Mouse (Mus musculus) neural tube, embryonic 13.5 days (tissue): ENCODE results near the gene Nmd3. TPM values are rescaled to one million over a fixed set of nuclear protein-coding genes. Genes with fewer than 3 reads are reported as not detected.

Experiments used
- ATAC-seq: fragments of 200-750 bp; cut with Nextera tagmentation; 2 replicates; pipeline ENCODE4 v1.8.0; 2017; ENCODE audit warnings: low read depth, mild to moderate bottlenecking, moderate TSS enrichment, moderate library complexity
- H3K27ac ChIP-seq: fragments of 300-500 bp; sonication (generic); replicated peaks from 2 replicates; pipeline ENCODE4 v1.5.1; 2015; ENCODE audit warnings: moderate library complexity, mild to moderate bottlenecking, inconsistent platforms
- H3K27me3 ChIP-seq: fragments of 300-500 bp; sonication (generic); 2 replicates; pipeline ENCODE4 v1.6.1; 2015; ENCODE audit warnings: mild to moderate bottlenecking, inconsistent platforms
- H3K36me3 ChIP-seq: fragments of 300-500 bp; sonication (generic); 2 replicates; pipeline ENCODE4 v1.6.1; 2015; ENCODE audit warnings: mild to moderate bottlenecking, inconsistent platforms
- H3K4me1 ChIP-seq: fragments of 300-500 bp; sonication (generic); replicated peaks from 2 replicates; pipeline ENCODE4 v1.6.1; 2015; ENCODE audit warnings: inconsistent platforms
- H3K4me2 ChIP-seq: fragments of 300-500 bp; sonication (generic); 2 replicates; pipeline ENCODE4 v1.6.1; 2015; ENCODE audit warnings: inconsistent platforms, mild to moderate bottlenecking, moderate library complexity
- H3K4me3 ChIP-seq: fragments of 300-500 bp; sonication (generic); 2 replicates; pipeline ENCODE4 v1.5.1; 2015; ENCODE audit warnings: mild to moderate bottlenecking, inconsistent platforms
- H3K9ac ChIP-seq: fragments of 300-500 bp; sonication (generic); 2 replicates; pipeline ENCODE4 v1.6.1; 2015; ENCODE audit warnings: moderate library complexity, mild to moderate bottlenecking, inconsistent platforms
- H3K9me3 ChIP-seq: fragments of 300-500 bp; sonication (generic); 2 replicates; pipeline ENCODE4 v1.6.1; 2016; ENCODE audit warnings: inconsistent platforms
- WGBS: fragments of 180-500 bp; shearing (Covaris S2); methylation state at CpG from one replicate; pipeline ENCODE4 v1.1.7; 2015; 5-methylcytosine and 5-hydroxymethylcytosine counted together
- polyA plus RNA-seq: library from polyadenylated mRNA; unstranded; fragments of >200 nt; fragmentation: Nextera tagmentation; extraction: Ambion mirVana; gene quantifications from 2 replicates; pipeline ENCODE4 v1.2.1, GENCODE M21; 2015

Nmd3 gene
- polyA plus RNA-seq, 1 experiment from 2014 or later, result 111 TPM

- peak; percentile 90 for ATAC-seq
- WGBS, result under 1% methylated on average over 58 of the region's 58 CpGs
- H3K27ac ChIP-seq, result peak overlapping the region; percentile 93
Observed at GRCm38 (mm10) chr3:69722187-69722867, 542 bp downstream of the Nmd3 start.

DNA sequence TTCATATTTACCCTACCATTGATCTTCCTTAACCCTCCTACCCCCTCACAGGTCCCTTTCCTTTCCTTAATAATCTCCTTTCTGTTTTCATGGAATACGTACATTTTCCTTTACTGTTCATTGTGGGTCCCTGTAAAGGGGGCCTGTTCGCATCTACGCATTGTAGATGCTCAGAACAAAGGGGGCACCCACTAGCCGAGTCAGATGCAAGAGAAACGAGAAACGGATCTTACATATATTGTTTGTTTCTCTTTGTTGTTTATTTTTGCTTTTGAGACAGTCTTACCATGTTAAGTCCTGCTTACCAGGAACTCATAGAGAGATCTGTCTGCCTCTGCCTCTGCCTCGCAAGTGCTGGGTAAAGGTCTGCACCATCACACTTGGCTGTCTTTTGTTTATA is 1.4 kb downstream of the Nmd3 start:
- Histone ChIP-seq H3K27me3 (no peaks in the 10 kb centered on the region), H3K9me3 (no peaks in the 10 kb centered on the region), H3K4me1 (peaks cover 23% of the 10 kb centered on the region), H3K27ac (no peak overlapping the region), H3K9ac (peak overlapping the region; percentile 94), H3K4me3 (peak overlapping the region; percentile 94), H3K4me2 (peak overlapping the region; percentile 85), H3K36me3 (peaks cover 15% of the 10 kb centered on the region)
- 20% methylated on average over 7 of the region's 7 CpGs for WGBS
- no peak for ATAC-seq

More at GRCm38 (mm10) chr3:69722187-69722867, 542 bp downstream of the Nmd3 start:
- H3K4me1 ChIP-seq, result peaks cover 23% of the 10 kb centered on the region
- peak overlapping the region; percentile 94 for H3K4me3 ChIP-seq
- H3K27me3 ChIP-seq, result no peaks in the 10 kb centered on the region
- H3K9me3 ChIP-seq, result no peaks in the 10 kb centered on the region
- peaks cover 14% of the 10 kb centered on the region for H3K36me3 ChIP-seq
- H3K4me2 ChIP-seq, result peak overlapping the region; percentile 85
- peak overlapping the region; percentile 94 for H3K9ac ChIP-seq

DNA sequence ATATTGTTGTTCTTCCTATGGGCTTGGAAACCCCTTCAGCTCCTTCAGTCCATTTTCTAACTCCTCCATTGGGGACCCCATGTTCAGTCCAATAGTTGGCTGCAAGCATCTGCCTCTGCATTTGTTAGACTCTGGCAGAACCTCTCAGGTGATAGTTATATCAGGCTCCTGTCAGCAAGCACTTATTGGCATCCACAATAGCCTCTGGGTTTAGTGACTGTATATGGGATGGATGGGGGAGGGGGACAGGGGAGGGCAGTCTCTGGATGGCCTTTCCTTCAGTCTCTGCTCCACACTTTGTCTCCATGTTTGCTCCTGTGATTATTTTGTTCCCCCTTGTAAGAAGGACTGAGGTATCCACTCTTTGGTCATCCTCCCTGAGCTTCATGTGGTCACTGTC is 9.1 kb downstream of the Nmd3 start:
- Histone ChIP-seq H3K4me2 (no peak overlapping the region), H3K9me3 (no peaks in the 10 kb centered on the region), H3K27ac (no peak overlapping the region), H3K4me1 (0 out of 2 replicates have a peak, but pooled peaks cover 2% of the 10 kb centered on the region), H3K9ac (no peak overlapping the region), H3K36me3 (peaks cover 55% of the 10 kb centered on the region), H3K27me3 (no peaks in the 10 kb centered on the region), H3K4me3 (no peak overlapping the region)
- no peak for ATAC-seq

DNA sequence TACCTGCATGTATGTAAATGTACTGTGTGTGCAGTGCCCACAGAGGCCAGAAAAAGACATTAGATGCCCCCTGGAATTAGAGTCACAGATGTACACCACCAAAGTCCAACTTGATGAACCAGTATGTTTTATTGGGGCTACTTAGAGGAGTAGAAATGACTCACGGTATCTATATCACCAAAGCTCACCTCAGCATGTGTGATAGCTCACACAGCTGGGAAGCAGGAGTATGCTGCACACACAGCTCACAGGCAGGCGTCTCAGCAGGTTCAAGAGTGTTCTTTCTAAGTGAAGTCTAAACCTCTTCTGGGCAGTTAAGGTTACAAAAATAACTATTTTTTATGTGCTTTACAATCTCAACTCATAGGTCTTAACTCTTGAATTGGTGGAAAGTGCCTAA is 12.2 kb downstream of the Nmd3 start:
- no peak overlapping the region for H3K4me3 ChIP-seq
- no peak overlapping the region for H3K9ac ChIP-seq
- H3K27ac ChIP-seq, result no peak overlapping the region
- H3K27me3 ChIP-seq, result no peaks in the 10 kb centered on the region
- no peaks in the 10 kb centered on the region for H3K9me3 ChIP-seq
- H3K4me2 ChIP-seq, result no peak overlapping the region
- peaks cover 60% of the 10 kb centered on the region for H3K36me3 ChIP-seq
- no peak for ATAC-seq
- H3K4me1 ChIP-seq, result no peaks in the 10 kb centered on the region
- 82% methylated on average over 2 of the region's 2 CpGs for WGBS

DNA sequence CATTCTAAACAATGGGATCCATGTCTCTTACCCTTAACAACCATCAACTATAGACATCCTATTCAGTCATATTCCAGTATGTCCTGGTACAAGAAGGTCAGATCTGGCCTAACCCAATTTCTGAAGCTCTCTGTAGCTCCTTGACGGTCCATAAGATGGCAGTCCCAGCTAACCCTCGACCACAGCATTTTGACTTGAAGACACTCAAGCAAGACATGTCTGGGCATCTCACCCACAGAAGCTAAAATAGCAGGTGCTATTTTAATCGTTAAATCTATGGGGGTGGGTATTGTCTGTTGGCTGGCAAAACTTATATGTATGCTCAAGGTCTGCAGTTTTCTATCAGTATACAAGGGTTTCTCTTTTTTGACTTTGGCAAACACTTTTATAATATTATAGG is 33.4 kb downstream of the Nmd3 start:
- ATAC-seq, result no peak
- peaks cover 71% of the 10 kb centered on the region for H3K36me3 ChIP-seq
- no peak overlapping the region for H3K4me3 ChIP-seq
- H3K27me3 ChIP-seq, result no peaks in the 10 kb centered on the region
- H3K4me2 ChIP-seq, result no peak overlapping the region
- H3K27ac ChIP-seq, result no peak overlapping the region
- H3K9me3 ChIP-seq, result no peaks in the 10 kb centered on the region
- H3K4me1 ChIP-seq, result no peaks in the 10 kb centered on the region; the same call in 1 of the 2 replicates
- 91% methylated on average over 3 of the region's 3 CpGs for WGBS
- no peak overlapping the region for H3K9ac ChIP-seq

- 94% methylated on average over 3 of the region's 3 CpGs for WGBS
- no peak overlapping the region for H3K9ac ChIP-seq
- H3K4me3 ChIP-seq, result no peak overlapping the region
- peaks cover 66% of the 10 kb centered on the region for H3K36me3 ChIP-seq
- no peaks in the 10 kb centered on the region for H3K9me3 ChIP-seq
- H3K27ac ChIP-seq, result no peak overlapping the region
- ATAC-seq, result no peak
- H3K4me1 ChIP-seq, result no peaks in the 10 kb centered on the region; the same call in 1 of the 2 replicates
- no peak overlapping the region for H3K4me2 ChIP-seq
- no peaks in the 10 kb centered on the region for H3K27me3 ChIP-seq
Observed at GRCm38 (mm10) chr3:69755968-69756367, 34.2 kb downstream of the Nmd3 start.

- Histone ChIP-seq H3K27ac (no peak overlapping the region), H3K9me3 (no peaks in the 10 kb centered on the region), H3K4me2 (no peak overlapping the region), H3K9ac (no peak overlapping the region), H3K4me3 (no peak overlapping the region), H3K36me3 (peaks cover 63% of the 10 kb centered on the region), H3K4me1 (no peaks in the 10 kb centered on the region; the same call in 1 of the 2 replicates), H3K27me3 (no peaks in the 10 kb centered on the region)
- peak; percentile 64 for ATAC-seq
- 35% methylated on average over 7 of the region's 7 CpGs for WGBS
Observed at GRCm38 (mm10) chr3:69756499-69756898, 34.7 kb downstream of the Nmd3 start.

- H3K9ac ChIP-seq, result no peak overlapping the region
- no peak overlapping the region for H3K27ac ChIP-seq
- H3K27me3 ChIP-seq, result no peaks in the 10 kb centered on the region
- WGBS, result 91% methylated on average over 1 of the region's 1 CpGs
- ATAC-seq, result no peak
- no peaks in the 10 kb centered on the region; the same call in 1 of the 2 replicates for H3K4me1 ChIP-seq
- no peaks in the 10 kb centered on the region for H3K9me3 ChIP-seq
- H3K4me3 ChIP-seq, result no peak overlapping the region
- no peak overlapping the region for H3K4me2 ChIP-seq
- H3K36me3 ChIP-seq, result peaks cover 61% of the 10 kb centered on the region
Observed at GRCm38 (mm10) chr3:69757456-69757855, 35.7 kb downstream of the Nmd3 start.

DNA sequence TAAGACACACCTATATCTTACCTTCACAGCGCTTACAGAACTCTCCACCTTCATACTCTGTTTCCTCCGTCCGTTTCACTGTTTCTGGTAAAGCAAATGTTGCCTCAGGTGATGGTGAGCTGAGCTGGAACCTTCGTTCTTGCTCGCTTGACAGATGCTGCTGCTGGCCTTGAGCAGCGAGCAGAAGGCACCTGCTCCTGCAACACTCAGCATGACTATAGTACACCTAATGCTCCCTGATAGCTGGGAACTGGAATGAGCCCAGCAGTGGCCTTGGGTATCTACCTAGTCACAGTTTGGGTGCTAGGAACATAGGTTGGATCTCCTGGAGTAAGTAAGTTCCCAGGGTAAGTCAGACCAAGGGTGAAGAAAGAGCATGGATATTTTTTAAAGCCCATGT is 38.3 kb downstream of the Nmd3 start:
- H3K4me1 ChIP-seq, result no peaks in the 10 kb centered on the region; the same call in 1 of the 2 replicates
- H3K4me3 ChIP-seq, result no peak overlapping the region
- no peak overlapping the region for H3K4me2 ChIP-seq
- 91% methylated on average over 6 of the region's 6 CpGs for WGBS
- H3K27ac ChIP-seq, result no peak overlapping the region
- no peak for ATAC-seq
- H3K9me3 ChIP-seq, result no peaks in the 10 kb centered on the region
- H3K27me3 ChIP-seq, result no peaks in the 10 kb centered on the region
- H3K36me3 ChIP-seq, result peaks cover 48% of the 10 kb centered on the region
- no peak overlapping the region for H3K9ac ChIP-seq

DNA sequence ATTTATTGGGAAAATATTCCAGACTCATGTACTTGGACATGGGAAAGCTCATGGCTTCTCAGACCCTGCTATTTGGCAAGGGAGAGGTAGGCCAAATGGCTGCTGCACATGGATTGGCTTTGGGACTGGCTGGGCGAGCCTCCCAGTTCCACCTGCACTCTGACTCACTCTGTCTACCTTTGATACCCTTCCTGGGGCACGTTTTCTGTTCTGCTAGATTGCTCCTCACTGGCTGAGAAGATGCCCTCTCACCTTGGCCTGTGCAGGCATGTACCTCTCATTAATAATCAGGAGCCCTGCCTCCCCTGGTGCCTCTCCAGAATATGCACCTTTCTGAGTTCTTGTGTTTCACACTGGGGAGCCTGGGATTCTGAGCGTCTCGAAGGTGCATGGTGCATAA is 39.4 kb downstream of the Nmd3 start:
- Histone ChIP-seq H3K4me3 (no peak overlapping the region), H3K36me3 (peaks cover 52% of the 10 kb centered on the region), H3K4me1 (no peaks in the 10 kb centered on the region; the same call in 1 of the 2 replicates), H3K9ac (no peak overlapping the region), H3K4me2 (no peak overlapping the region), H3K9me3 (no peaks in the 10 kb centered on the region), H3K27me3 (no peaks in the 10 kb centered on the region), H3K27ac (no peak overlapping the region)
- ATAC-seq, result no peak
- WGBS, result 88% methylated on average over 4 of the region's 4 CpGs

GRCm38 (mm10) chr3:69762838-69763368 is 41.1 kb downstream of the Nmd3 start:
- H3K4me3 ChIP-seq, result no peak overlapping the region
- peaks cover 55% of the 10 kb centered on the region for H3K36me3 ChIP-seq
- H3K9ac ChIP-seq, result no peak overlapping the region
- no peak for ATAC-seq
- no peak overlapping the region for H3K27ac ChIP-seq
- no peaks in the 10 kb centered on the region; the same call in 1 of the 2 replicates for H3K4me1 ChIP-seq
- 87% methylated on average over 6 of the region's 6 CpGs for WGBS
- H3K27me3 ChIP-seq, result no peaks in the 10 kb centered on the region
- no peaks in the 10 kb centered on the region for H3K9me3 ChIP-seq
- H3K4me2 ChIP-seq, result no peak overlapping the region

DNA sequence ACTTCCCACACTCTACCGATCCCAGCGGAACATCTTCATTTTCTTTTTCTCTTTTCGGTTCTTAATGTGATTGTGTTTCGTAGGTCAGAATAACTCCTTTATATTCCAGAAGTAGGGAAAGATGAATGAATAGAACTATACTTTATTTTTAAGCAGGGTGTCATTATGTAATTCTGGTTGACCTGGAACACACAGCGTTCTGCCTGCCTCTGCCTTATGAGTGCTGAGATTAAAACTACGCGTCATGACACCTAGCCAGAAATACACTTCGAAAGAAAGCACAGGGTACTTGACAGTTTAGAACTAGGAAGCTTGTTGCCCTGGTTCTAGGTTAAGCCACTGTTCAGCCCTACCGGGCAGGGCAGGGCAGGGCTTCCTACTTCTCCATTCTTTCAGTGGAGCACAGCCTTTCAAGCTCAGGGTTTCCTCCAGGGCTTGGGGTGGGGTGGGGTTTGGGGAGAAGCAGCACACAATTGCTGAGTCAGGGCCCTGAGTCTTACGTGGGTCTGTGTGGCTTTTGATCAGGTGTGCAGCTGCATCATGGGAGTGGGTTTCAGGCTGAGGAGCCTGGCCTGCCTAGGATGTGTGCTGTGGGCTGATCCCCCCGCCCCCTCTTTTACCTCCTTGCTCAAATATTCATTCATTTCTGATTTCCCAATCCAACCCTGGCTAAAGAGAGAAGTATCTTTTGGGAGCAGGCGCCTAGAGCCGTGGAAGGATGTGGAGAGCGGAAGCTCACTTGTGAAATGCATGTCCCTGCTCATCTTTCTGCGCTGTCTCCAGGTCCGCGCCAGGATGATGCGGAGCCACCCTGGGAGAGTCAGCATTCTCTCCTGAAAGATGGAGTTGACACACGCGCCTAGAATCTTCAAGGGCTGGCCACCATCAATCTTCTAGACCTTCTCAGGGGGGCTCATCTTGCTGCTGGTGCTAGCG is 42.1 kb downstream of the Nmd3 start:
- no peak overlapping the region for H3K9ac ChIP-seq
- no peaks in the 10 kb centered on the region; the same call in 1 of the 2 replicates for H3K4me1 ChIP-seq
- peaks cover 46% of the 10 kb centered on the region for H3K36me3 ChIP-seq
- no peak for ATAC-seq
- H3K27ac ChIP-seq, result no peak overlapping the region
- H3K9me3 ChIP-seq, result no peaks in the 10 kb centered on the region
- no peaks in the 10 kb centered on the region for H3K27me3 ChIP-seq
- H3K4me2 ChIP-seq, result no peak overlapping the region
- no peak overlapping the region for H3K4me3 ChIP-seq
- 88% methylated on average over 21 of the region's 21 CpGs for WGBS
